Mouse (Mus musculus): Measurements from ENCODE around the gene Ubtf. TPM values are rescaled to one million over a fixed set of nuclear protein-coding genes. Genes with fewer than 3 reads are reported as not detected.
A peak's percentile ranks its signal among the peaks of the same experiment; 100 is the strongest.
"Not testable (repeated sequence)": the region's sequence is repeated elsewhere in the genome, so short reads cannot be mapped to it uniquely, and the experiment has no call there.

Gene Ubtf
- polyA plus RNA-seq, 1 experiment from 2014 or later: 75.5 TPM

DNA sequence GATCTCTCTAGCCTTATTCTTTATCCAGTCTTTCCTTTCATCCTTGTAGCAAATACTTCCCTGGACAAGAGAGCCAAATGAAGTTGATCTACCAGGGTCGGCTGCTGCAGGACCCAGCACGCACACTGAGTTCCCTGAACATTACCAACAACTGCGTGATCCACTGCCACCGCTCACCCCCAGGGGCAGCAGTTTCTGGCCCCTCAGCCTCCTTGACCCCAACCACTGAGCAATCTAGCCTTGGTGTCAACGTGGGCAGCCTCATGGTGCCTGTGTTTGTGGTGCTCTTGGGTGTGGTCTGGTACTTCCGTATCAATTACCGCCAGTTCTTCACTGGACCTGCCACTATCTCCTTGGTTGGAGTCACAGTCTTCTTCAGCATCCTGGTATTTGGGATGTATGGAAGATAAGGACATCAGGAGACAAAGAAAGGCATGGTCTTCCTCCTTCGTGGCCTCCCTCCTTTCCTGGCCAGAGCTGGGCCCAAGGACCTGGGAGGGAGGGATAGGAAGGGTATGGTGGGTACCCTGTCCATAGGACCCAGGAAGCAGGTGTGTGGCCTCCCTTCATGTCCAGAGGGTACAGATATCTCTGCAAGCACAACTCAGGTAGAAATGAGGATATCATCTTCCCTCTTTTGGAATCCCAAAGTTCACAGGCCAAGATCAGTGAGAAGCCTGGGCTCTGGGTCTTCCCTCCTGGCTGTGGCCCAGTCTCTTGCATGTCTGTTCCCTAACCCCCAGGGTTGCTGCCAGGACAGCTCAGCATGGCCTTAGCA lies 31.3 kb downstream of the Ubtf start:
- Histone ChIP-seq H3K36me3 (ENCODE audit: insufficient read depth, low read length) (peaks cover 34% of the 10 kb centered on the region), H3K9me3 (replicated peaks; ENCODE audit: low read length) (no peaks in the 10 kb centered on the region), H3K4me3 (replicated peaks; ENCODE audit: low read depth, low read length) (no peak overlapping the region), H3K9ac (ENCODE audit: low read depth, low read length) (no peak overlapping the region), H3K4me2 (ENCODE audit: low read length) (no peak overlapping the region), H3K4me1 (replicated peaks; ENCODE audit: insufficient read depth, low read length) (peaks cover 8% of the 10 kb centered on the region), H3K27ac (no peak overlapping the region), H3K27me3 (ENCODE audit: insufficient read depth, low read length) (no peaks in the 10 kb centered on the region)
- no peak for TF ChIP-seq CTCF (IDR thresholded peaks at IDR 0.05; ENCODE audit: low read depth)
- DNase-seq (ENCODE audit: low spot score): no peak
- WGBS: 81% methylated on average over 8 of the region's 8 CpGs
- no peak for ATAC-seq (replicated peaks; ENCODE audit: low FRiP score, low read depth)

DNA sequence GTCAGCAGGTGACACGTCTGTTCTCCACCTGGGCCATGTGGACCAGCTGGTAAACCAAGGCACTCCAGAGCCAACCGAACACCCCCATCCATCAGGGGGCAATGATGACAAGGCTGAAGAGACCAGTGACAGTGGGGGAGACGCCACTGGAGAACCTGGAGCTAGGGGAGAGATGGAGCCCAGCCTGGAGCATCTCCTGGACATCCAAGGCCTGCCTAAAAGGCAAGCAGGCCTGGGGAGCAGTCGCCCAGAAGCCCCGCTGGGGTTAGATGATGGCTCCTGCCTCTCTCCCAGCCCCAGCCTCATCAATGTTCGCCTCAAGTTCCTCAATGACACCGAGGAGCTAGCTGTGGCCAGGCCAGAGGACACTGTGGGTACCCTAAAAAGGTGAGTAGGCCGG lies 32.1 kb downstream of the Ubtf start:
- no peak overlapping the region for H3K4me2 ChIP-seq (ENCODE audit: low read length)

GRCm38 (mm10) chr11:102285095-102285834 lies 34.3 kb downstream of the Ubtf start:
- ATAC-seq (replicated peaks; ENCODE audit: low FRiP score, low read depth) (peak; percentile 64), DNase-seq (ENCODE audit: low spot score) (no peak)
- H3K36me3 ChIP-seq (ENCODE audit: insufficient read depth, low read length): peaks cover 9% of the 10 kb centered on the region; the same call in 1 of the 2 replicates
- H3K4me1 ChIP-seq (replicated peaks; ENCODE audit: insufficient read depth, low read length): peaks cover 8% of the 10 kb centered on the region
- H3K27me3 ChIP-seq (ENCODE audit: insufficient read depth, low read length): no peaks in the 10 kb centered on the region
- peak overlapping the region; percentile 81 for H3K9ac ChIP-seq (ENCODE audit: low read depth, low read length)
- peak overlapping the region; percentile 73 for H3K4me3 ChIP-seq (replicated peaks; ENCODE audit: low read depth, low read length)
- TF ChIP-seq CTCF (IDR thresholded peaks at IDR 0.05; ENCODE audit: low read depth): no peak
- peak overlapping the region; percentile 84 for H3K4me2 ChIP-seq (ENCODE audit: low read length)
- peak overlapping the region; percentile 67 for H3K27ac ChIP-seq
- 3% methylated on average over 31 of the region's 31 CpGs for WGBS
- no peaks in the 10 kb centered on the region for H3K9me3 ChIP-seq (replicated peaks; ENCODE audit: low read length)

More for the DNA sequence above, 32.1 kb downstream of the Ubtf start:
- H3K27ac ChIP-seq: no peak overlapping the region
- 86% methylated on average over 8 of the region's 8 CpGs for WGBS
- H3K4me3 ChIP-seq (replicated peaks; ENCODE audit: low read depth, low read length): no peak overlapping the region
- H3K36me3 ChIP-seq (ENCODE audit: insufficient read depth, low read length): peaks cover 28% of the 10 kb centered on the region
- no peak overlapping the region for H3K9ac ChIP-seq (ENCODE audit: low read depth, low read length)
- no peaks in the 10 kb centered on the region for H3K9me3 ChIP-seq (replicated peaks; ENCODE audit: low read length)
- peaks cover 8% of the 10 kb centered on the region for H3K4me1 ChIP-seq (replicated peaks; ENCODE audit: insufficient read depth, low read length)
- DNase-seq (ENCODE audit: low spot score): no peak
- no peak for ATAC-seq (replicated peaks; ENCODE audit: low FRiP score, low read depth)
- TF ChIP-seq CTCF (IDR thresholded peaks at IDR 0.05; ENCODE audit: low read depth): no peak
- no peaks in the 10 kb centered on the region for H3K27me3 ChIP-seq (ENCODE audit: insufficient read depth, low read length)

DNA sequence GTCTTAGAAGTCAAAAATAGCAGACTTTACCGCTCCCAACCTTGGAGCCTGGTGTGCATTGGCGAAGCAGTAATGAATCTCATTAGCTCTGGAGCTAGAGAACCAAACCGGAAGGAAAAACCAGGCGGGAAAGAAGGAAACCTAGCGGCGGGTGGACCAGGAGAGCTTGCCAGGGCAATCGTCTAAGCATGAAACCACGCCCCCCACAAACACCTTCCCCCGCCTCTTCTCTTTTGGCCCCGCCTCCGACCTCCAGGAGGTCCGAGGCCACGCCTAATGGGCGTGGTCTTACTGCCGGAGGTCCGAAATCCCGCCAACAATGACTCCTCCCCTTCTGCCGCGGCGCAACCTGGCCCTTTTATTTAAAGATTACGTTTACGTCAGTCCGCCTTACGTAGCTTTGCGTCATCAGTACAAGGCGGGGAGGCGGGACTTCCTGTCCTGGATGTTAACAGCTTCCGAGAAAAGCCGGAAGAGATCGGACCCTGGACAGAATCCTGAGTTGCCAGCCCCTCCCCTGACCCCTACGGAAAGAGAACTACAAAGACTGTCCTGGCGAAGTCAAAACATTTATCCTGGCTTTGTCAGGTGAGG lies 34.9 kb downstream of the Ubtf start, which contains the start of gene Tmub2:
Gene Tmub2 (plus strand): TSS at position 431 of the 594 bp plus-strand sequence.
- Histone ChIP-seq H3K4me2 (ENCODE audit: low read length) (peak within 1 kb of the TSS; percentile 84), H3K27ac (peak within 1 kb of the TSS; percentile 75), H3K36me3 (ENCODE audit: insufficient read depth, low read length) (peaks cover 8% of the 10 kb centered on the region; the same call in 1 of the 2 replicates), H3K4me3 (replicated peaks; ENCODE audit: low read depth, low read length) (peak within 1 kb of the TSS; percentile 73), H3K9ac (ENCODE audit: low read depth, low read length) (peak within 1 kb of the TSS; percentile 81), H3K9me3 (replicated peaks; ENCODE audit: low read length) (no peaks in the 10 kb centered on the region), H3K27me3 (ENCODE audit: insufficient read depth, low read length) (no peaks in the 10 kb centered on the region), H3K4me1 (replicated peaks; ENCODE audit: insufficient read depth, low read length) (peaks cover 8% of the 10 kb centered on the region)
- under 1% methylated on average over 32 of the region's 32 CpGs for WGBS
- peak; percentile 91 for ATAC-seq (replicated peaks; ENCODE audit: low FRiP score, low read depth)
- TF ChIP-seq CTCF (IDR thresholded peaks at IDR 0.05; ENCODE audit: low read depth): no peak; the same call in 1 of the 2 replicates
- DNase-seq (ENCODE audit: low spot score): peak; percentile 100

DNA sequence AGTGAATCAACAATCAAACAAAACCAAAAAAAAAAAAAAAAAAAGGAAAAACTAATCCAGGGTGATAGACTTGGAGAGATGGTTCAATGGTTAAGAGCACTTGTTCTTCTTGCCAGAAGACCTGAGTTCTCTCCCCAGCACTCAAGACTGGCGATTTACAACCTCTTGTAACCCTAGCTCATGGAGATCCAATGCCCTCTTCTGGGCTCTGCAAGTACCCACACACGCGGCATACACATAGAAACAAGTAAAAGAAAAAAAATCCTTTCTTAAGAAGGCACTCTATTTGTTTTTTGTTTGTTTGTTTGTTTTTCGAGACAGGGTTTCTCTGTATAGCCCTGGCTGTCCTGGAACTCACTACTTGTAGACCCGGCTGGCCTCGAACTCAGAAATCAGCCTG lies 35.6 kb downstream of the Ubtf start:
- Histone ChIP-seq H3K4me1 (replicated peaks; ENCODE audit: insufficient read depth, low read length) (peaks cover 8% of the 10 kb centered on the region), H3K27ac (0 out of 2 replicates have a peak overlapping the region, but pooled peaks have one; percentile 75), H3K9me3 (replicated peaks; ENCODE audit: low read length) (no peaks in the 10 kb centered on the region), H3K36me3 (ENCODE audit: insufficient read depth, low read length) (peaks cover 8% of the 10 kb centered on the region; the same call in 1 of the 2 replicates), H3K4me2 (ENCODE audit: low read length) (peak overlapping the region; percentile 84), H3K27me3 (ENCODE audit: insufficient read depth, low read length) (no peaks in the 10 kb centered on the region), H3K9ac (ENCODE audit: low read depth, low read length) (no peak overlapping the region), H3K4me3 (replicated peaks; ENCODE audit: low read depth, low read length) (no peak overlapping the region; the same call in 1 of the 2 replicates)
- DNase-seq (ENCODE audit: low spot score) (no peak), ATAC-seq (replicated peaks; ENCODE audit: low FRiP score, low read depth) (no peak)
- 80% methylated on average over 6 of the region's 6 CpGs for WGBS
- TF ChIP-seq CTCF (IDR thresholded peaks at IDR 0.05; ENCODE audit: low read depth): no peak; the same call in none of the 2 replicates

DNA sequence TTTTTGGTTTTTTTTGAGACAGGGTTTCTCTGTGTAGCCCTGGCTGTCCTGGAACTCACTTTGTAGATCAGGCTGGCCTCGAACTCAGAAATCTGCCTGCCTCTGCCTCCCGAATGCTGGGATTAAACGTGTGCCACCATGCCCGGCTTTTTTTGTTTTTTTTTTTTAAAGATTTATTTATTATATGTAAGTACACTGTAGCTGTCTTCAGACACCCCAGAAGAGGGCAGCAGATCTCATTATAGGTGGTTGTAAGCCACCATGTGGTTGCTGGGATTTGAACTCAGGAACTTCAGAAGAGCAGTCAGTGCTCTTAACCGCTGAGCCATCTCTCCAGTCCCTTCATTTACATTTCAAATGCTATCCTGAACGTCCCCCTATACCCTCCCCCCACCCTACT lies 39.3 kb downstream of the Ubtf start:
- H3K36me3 ChIP-seq (ENCODE audit: insufficient read depth, low read length); H3K27me3 ChIP-seq (ENCODE audit: insufficient read depth, low read length); H3K27ac ChIP-seq; H3K9me3 ChIP-seq (replicated peaks; ENCODE audit: low read length); DNase-seq (ENCODE audit: low spot score); H3K4me1 ChIP-seq (replicated peaks; ENCODE audit: insufficient read depth, low read length); H3K4me2 ChIP-seq (ENCODE audit: low read length); ATAC-seq (replicated peaks; ENCODE audit: low FRiP score, low read depth); H3K9ac ChIP-seq (ENCODE audit: low read depth, low read length); H3K4me3 ChIP-seq (replicated peaks; ENCODE audit: low read depth, low read length): not testable (repeated sequence)
- WGBS: 73% methylated on average over 6 of the region's 6 CpGs
